Mouse (Mus musculus) liver, postnatal 0 days (tissue): Measurements from ENCODE around the gene Slit3.

Source experiments
- CTCF ChIP-seq: sonication (generic); IDR thresholded peaks from 2 replicates; pipeline ENCODE4 v1.5.1; 2016; ENCODE audit warnings: antibody characterized with exemption, low read depth
- EP300 ChIP-seq: IDR thresholded peaks from 2 replicates; pipeline ENCODE4 v1.6.1; 2016; ENCODE audit warnings: antibody characterized with exemption, low read depth, mild to moderate bottlenecking

GRCm38 (mm10) chr11:35298526-35298925, 177.5 kb downstream of the Slit3 start:
- TF ChIP-seq EP300, result no peak
- no peak for TF ChIP-seq CTCF
